Mouse (Mus musculus) midbrain, embryonic 11.5 days (tissue): ENCODE results near the gene Tmco1. TPM values are rescaled to one million over a fixed set of nuclear protein-coding genes. Genes with fewer than 3 reads are reported as not detected.

Source experiments
- ATAC-seq: fragments of 200-750 bp; cut with Nextera tagmentation; 2 replicates; pipeline ENCODE4 v1.8.0; 2017; ENCODE audit warnings: moderate TSS enrichment, moderate library complexity; ENCODE audit not compliant: low FRiP score
- DNase-seq: peaks from one replicate; pipeline ENCODE4 v3.0.0; 2015; ENCODE audit warnings: low spot score; ENCODE audit errors: missing footprints
- H3K27ac ChIP-seq: fragments of 300-500 bp; sonication (generic); 2 replicates; pipeline ENCODE4 v1.5.1; 2014; ENCODE audit warnings: low read depth, low read length
- H3K27me3 ChIP-seq: fragments of 300-500 bp; sonication (generic); 2 replicates; pipeline ENCODE4 v1.6.1; 2014; ENCODE audit warnings: mild to moderate bottlenecking, low read length, moderate library complexity, mixed read lengths; ENCODE audit not compliant: control insufficient read depth, insufficient read depth
- H3K36me3 ChIP-seq: fragments of 300-500 bp; sonication (generic); 2 replicates; pipeline ENCODE4 v1.6.1; 2014; ENCODE audit warnings: mild to moderate bottlenecking, low read length, moderate library complexity, mixed read lengths; ENCODE audit not compliant: control insufficient read depth, insufficient read depth
- H3K4me1 ChIP-seq: fragments of 300-500 bp; sonication (generic); 2 replicates; pipeline ENCODE4 v1.6.1; 2014; ENCODE audit warnings: low read length; ENCODE audit not compliant: control insufficient read depth, insufficient read depth
- H3K4me2 ChIP-seq: fragments of 300-500 bp; sonication (generic); 2 replicates; pipeline ENCODE4 v1.6.1; 2014; ENCODE audit warnings: mild to moderate bottlenecking, moderate library complexity
- H3K4me3 ChIP-seq: fragments of 300-500 bp; sonication (generic); 2 replicates; pipeline ENCODE4 v1.5.1; 2014; ENCODE audit warnings: low read depth, low read length
- H3K9ac ChIP-seq: fragments of 300-500 bp; sonication (generic); 2 replicates; pipeline ENCODE4 v1.6.1; 2014; ENCODE audit warnings: low read length
- H3K9me3 ChIP-seq: fragments of 300-500 bp; sonication (generic); 2 replicates; pipeline ENCODE4 v1.6.1; 2016; ENCODE audit warnings: low read length; ENCODE audit not compliant: control insufficient read depth
- WGBS: fragments of 180-500 bp; shearing (Covaris S2); extraction: QIAGEN DNeasy Blood & Tissue Kit; methylation state at CpG from one replicate; pipeline ENCODE4 v1.1.7; 2014; 5-methylcytosine and 5-hydroxymethylcytosine counted together
- polyA plus RNA-seq: library from polyadenylated mRNA; unstranded; fragments of >200 nt; fragmentation: Nextera tagmentation; extraction: Ambion mirVana; gene quantifications from 2 replicates; pipeline ENCODE4 v1.2.1, GENCODE M21; 2014

The Tmco1 gene
- polyA plus RNA-seq, 1 experiment from 2014 or later, result 94.2 TPM

DNA sequence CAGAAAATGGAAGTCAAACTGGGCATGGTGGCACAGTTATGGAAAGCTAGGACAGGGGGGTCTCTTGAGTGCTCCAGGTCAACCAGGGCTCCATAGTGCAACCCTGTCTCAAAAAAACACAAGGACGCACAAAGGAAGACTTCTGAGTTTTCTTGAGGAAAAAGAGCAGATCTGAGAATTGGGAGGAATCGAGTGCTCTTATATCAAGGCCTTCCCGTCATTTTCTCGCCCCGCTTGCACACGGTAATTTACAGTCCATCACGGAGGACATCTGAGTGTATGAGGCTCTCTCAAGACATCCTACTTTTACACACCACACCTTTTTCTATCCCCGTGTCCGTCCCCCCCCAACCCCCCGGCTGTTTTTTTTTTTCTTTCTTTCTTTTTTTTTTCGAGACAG lies 504 bp upstream of the Tmco1 start:
- ATAC-seq, result 0 out of 2 replicates have a peak, but pooled peaks have one; percentile 1
- DNase-seq, result no peak
- Histone ChIP-seq H3K36me3 (no peaks in the 10 kb centered on the region; the same call in 1 of the 2 replicates), H3K27ac (no peak overlapping the region), H3K9ac (peak overlapping the region; percentile 95), H3K4me3 (peak overlapping the region; percentile 70), H3K4me1 (peaks cover 9% of the 10 kb centered on the region; the same call in 1 of the 2 replicates), H3K4me2 (peak overlapping the region; percentile 84), H3K9me3 (no peaks in the 10 kb centered on the region), H3K27me3 (no peaks in the 10 kb centered on the region)
- 66% methylated on average over 11 of the region's 11 CpGs for WGBS

DNA sequence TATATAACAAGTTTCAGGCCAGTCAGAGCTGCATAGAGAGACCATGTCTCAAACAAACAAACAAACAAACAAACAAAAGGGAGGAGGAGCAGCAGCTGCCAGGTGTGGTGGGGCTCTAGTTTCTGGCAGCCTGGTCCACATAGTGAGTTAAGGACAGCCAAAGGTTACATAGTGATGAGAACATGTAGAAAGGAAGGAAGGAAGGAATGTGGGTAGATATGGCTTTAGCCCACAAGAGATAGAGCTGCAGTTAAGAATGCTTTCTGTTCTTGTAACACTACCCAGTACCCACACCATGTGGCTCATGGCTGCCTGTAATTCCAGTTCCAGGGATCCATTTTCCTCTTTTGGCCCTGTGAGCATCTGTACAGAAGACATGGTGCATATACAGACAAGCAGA lies 4.2 kb downstream of the Tmco1 start:
- H3K27me3 ChIP-seq, result no peaks in the 10 kb centered on the region
- H3K9me3 ChIP-seq, result no peaks in the 10 kb centered on the region
- H3K4me3 ChIP-seq, result no peak overlapping the region
- no peak for ATAC-seq
- DNase-seq, result no peak
- H3K4me2 ChIP-seq, result no peak overlapping the region
- no peak overlapping the region for H3K27ac ChIP-seq
- H3K9ac ChIP-seq, result no peak overlapping the region
- no peaks in the 10 kb centered on the region; the same call in 1 of the 2 replicates for H3K36me3 ChIP-seq
- H3K4me1 ChIP-seq, result peaks cover 6% of the 10 kb centered on the region; the same call in 1 of the 2 replicates

DNA sequence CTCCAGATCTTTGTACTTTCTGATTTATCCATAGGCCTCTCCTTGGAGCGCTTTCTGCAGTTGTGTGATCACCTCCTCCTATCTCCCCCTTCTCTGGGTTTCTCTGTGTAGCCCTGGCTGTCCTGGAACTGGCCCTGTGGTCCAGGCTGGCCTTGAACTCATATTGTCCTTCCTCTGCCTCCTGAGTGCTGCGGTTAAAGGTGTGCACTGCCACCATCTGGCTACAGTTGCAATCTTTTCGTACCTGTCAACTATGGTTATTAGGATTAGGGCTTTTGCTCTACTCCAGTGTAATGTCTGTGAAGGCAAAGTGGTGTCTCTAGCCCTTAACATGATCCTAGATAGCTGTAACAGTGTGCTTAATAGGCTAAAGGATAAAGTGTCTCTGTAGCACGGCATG lies 5.0 kb downstream of the Tmco1 start:
- H3K9me3 ChIP-seq, result no peaks in the 10 kb centered on the region
- no peak overlapping the region for H3K27ac ChIP-seq
- ATAC-seq (no peak), DNase-seq (no peak)
- WGBS, result 92% methylated on average over 4 of the region's 4 CpGs
- H3K4me3 ChIP-seq, result no peak overlapping the region
- no peaks in the 10 kb centered on the region; the same call in 1 of the 2 replicates for H3K36me3 ChIP-seq
- no peak overlapping the region for H3K9ac ChIP-seq
- no peak overlapping the region for H3K4me2 ChIP-seq
- peaks cover 5% of the 10 kb centered on the region; the same call in 1 of the 2 replicates for H3K4me1 ChIP-seq
- H3K27me3 ChIP-seq, result no peaks in the 10 kb centered on the region

DNA sequence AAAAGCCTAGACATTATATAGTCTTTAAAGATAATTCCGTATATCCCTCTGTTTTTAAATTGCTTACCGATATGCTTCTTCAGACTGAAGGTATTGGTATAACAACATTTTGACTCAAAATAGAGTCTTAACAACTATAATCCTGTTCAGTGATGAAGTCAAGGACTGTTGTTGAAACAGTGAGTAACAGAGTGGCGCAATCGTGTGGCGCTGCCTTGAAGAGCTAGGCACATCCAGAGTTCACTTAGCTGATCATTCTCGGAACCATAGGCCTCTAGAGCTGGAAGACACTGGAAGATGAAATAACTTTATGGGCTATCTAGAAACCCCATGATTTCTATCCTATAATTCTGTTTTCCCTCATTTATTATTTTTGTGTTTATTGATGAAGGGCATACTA lies 13.5 kb downstream of the Tmco1 start:
- H3K27ac ChIP-seq, result no peak overlapping the region
- no peak for ATAC-seq
- DNase-seq, result no peak
- no peaks in the 10 kb centered on the region for H3K27me3 ChIP-seq
- no peak overlapping the region for H3K4me2 ChIP-seq
- H3K9me3 ChIP-seq, result no peaks in the 10 kb centered on the region
- WGBS, result 95% methylated on average over 6 of the region's 6 CpGs
- peaks cover 15% of the 10 kb centered on the region for H3K36me3 ChIP-seq
- H3K4me3 ChIP-seq, result no peak overlapping the region
- no peaks in the 10 kb centered on the region for H3K4me1 ChIP-seq
- no peak overlapping the region for H3K9ac ChIP-seq

DNA sequence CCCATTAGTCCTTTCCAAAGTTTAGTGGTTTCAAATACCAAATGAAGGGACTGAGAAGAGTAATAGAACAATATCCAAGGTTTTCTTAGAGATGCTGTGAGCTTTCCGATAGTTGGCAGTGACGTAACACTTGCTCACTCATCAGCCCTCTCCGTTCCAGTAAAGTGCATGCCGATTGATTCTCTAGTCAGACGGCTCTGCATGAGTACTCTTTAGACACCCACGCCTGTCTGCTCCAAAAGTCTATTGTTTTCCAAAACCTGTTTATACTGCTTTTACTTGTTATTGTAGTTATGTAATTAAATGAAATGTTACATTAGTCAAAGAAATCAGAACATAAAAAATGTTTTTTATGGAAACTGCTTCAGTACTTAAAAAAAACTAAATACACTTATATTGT lies 20.6 kb downstream of the Tmco1 start:
- H3K4me1 ChIP-seq, result no peaks in the 10 kb centered on the region
- DNase-seq (no peak), ATAC-seq (no peak)
- no peak overlapping the region for H3K4me2 ChIP-seq
- H3K27me3 ChIP-seq, result no peaks in the 10 kb centered on the region
- WGBS, result 92% methylated on average over 6 of the region's 6 CpGs
- no peak overlapping the region for H3K4me3 ChIP-seq
- H3K36me3 ChIP-seq, result peaks cover 11% of the 10 kb centered on the region
- no peak overlapping the region for H3K27ac ChIP-seq
- H3K9me3 ChIP-seq, result no peaks in the 10 kb centered on the region
- H3K9ac ChIP-seq, result no peak overlapping the region

DNA sequence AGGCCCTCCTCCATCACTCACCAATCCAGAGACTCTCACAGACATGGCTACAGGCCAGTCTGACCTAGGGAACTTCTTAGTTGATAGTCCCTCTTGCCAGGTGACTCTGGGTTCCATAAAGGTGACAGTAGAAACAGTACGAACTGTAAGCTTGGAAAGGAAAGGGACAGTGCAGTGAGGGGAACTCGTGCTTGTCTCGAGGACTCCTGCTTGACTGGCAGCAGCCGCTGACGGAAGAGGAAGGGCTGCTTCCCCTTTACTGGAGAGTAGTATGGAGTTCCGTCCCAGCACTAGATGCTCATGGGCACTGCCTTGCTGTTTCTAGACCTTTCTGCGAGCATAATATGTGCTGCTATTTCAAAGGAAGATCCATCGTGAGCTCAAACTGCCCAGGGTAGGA lies 22.9 kb downstream of the Tmco1 start:
- DNase-seq (no peak), ATAC-seq (no peak)
- Histone ChIP-seq H3K4me3 (no peak overlapping the region), H3K4me2 (no peak overlapping the region), H3K36me3 (peaks cover 7% of the 10 kb centered on the region), H3K9me3 (no peaks in the 10 kb centered on the region), H3K27ac (no peak overlapping the region), H3K9ac (no peak overlapping the region), H3K4me1 (no peaks in the 10 kb centered on the region), H3K27me3 (no peaks in the 10 kb centered on the region)
- WGBS, result 92% methylated on average over 8 of the region's 8 CpGs

DNA sequence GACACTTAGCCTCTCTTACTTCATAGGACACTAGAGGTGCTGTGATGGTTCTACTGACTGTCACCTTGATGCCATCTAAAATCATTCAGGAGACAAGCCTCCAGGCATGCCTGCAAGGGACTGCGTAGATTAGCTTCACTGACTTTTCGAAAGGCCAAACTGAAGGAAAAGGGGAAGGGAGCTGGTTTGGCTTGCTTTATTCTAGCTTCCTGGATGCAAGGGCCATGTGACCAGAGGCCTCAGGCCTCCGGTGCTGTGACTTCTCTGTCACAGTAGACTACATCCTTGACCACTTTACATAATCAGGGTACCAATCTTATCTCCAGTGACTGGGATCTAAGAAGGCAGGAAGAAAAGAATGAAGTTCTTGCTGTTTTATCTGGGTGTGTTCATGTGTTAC lies 28.2 kb downstream of the Tmco1 start:
- Histone ChIP-seq H3K36me3 (no peaks in the 10 kb centered on the region), H3K4me1 (no peaks in the 10 kb centered on the region), H3K27ac (no peak overlapping the region), H3K9ac (no peak overlapping the region), H3K4me3 (no peak overlapping the region), H3K4me2 (no peak overlapping the region), H3K9me3 (no peaks in the 10 kb centered on the region), H3K27me3 (no peaks in the 10 kb centered on the region)
- ATAC-seq, result no peak
- WGBS, result 95% methylated on average over 3 of the region's 3 CpGs
- no peak for DNase-seq

DNA sequence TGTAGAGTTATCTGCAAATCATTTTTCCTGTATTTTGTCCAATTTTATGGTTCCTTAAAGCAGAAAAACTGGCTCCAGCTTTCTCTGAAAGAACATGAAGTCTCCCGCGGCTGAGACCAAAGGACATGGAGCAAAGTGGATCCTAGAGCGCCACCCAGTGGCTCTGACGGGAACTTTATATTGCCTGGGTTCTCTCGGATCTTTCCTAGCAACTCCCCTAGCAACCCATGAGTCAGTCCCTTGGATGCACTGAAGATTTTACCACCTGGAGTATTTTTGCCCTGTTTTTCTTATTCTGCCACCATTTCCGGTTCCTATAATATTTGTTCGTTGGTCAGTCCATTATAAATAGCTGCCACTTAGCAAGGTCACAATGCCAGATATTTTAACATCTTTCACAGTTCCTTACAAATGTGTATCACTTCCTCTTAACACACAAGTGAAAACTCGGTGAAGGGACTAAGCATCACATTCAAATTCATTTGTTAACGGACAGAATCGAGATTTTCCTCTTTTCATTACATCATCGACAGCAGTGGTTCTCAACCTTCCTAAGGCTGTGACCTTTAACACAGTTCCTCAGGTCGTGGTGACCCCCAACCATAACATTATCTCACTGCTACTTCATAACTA lies 29.4 kb downstream of the Tmco1 start:
- Histone ChIP-seq H3K4me2 (no peak overlapping the region), H3K27ac (no peak overlapping the region), H3K4me1 (no peaks in the 10 kb centered on the region), H3K27me3 (no peaks in the 10 kb centered on the region), H3K9ac (no peak overlapping the region), H3K4me3 (no peak overlapping the region), H3K9me3 (no peaks in the 10 kb centered on the region), H3K36me3 (no peaks in the 10 kb centered on the region)
- 20% methylated on average over 12 of the region's 12 CpGs for WGBS
- DNase-seq (peak; percentile 99), ATAC-seq (peak; percentile 66; the same call in 1 of the 2 replicates)

DNA sequence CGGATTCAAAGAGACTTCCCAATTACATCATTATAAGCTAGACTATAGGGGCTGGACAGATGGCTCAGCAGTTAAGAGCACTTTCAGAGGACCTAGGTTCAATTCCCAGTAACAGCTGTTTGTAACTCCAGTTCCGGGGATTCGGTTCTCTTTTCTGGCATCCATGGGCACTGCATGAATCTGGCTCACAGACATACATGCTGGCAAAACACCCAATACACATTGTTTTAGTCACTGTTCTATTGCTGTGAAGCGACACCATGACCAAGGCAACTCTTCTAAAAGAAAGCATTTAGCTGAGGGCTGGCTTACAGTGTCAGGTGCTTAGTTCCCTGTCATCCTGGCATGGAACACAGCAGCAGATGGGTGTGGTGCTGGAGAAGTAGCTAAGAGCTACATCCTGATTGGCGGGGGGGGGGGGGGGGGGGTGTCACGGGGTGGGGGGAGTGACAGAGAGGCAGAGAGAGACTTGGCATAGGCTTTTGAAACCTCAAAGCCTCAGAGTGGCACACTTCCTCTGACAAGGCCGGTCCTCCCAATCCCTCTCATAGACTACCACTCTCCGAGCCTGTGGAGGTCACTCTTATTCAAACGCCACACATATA lies 31.1 kb downstream of the Tmco1 start:
- no peak for ATAC-seq
- WGBS, result 69% methylated on average over 9 of the region's 9 CpGs
- H3K4me2 ChIP-seq, result no peak overlapping the region

More for the DNA sequence above, 31.1 kb downstream of the Tmco1 start:
- no peak overlapping the region for H3K4me3 ChIP-seq
- H3K27me3 ChIP-seq, result no peaks in the 10 kb centered on the region
- no peaks in the 10 kb centered on the region for H3K9me3 ChIP-seq
- no peak overlapping the region for H3K27ac ChIP-seq
- no peak overlapping the region for H3K9ac ChIP-seq
- DNase-seq, result no peak
- H3K36me3 ChIP-seq, result no peaks in the 10 kb centered on the region
- no peaks in the 10 kb centered on the region for H3K4me1 ChIP-seq
